Mouse (Mus musculus) heart, postnatal 0 days (tissue): ENCODE data around the gene Tob1. TPM values are rescaled to one million over a fixed set of nuclear protein-coding genes. Genes with fewer than 3 reads are reported as not detected.
A peak's percentile ranks its signal among the peaks of the same experiment; 100 is the strongest.

ENCODE experiments used
- ATAC-seq: fragments of 200-750 bp; cut with Nextera tagmentation; 2 replicates; pipeline ENCODE4 v1.8.0; 2017; ENCODE audit warnings: low read depth, moderate number of reproducible peaks, moderate library complexity; ENCODE audit not compliant: insufficient read depth
- DNase-seq: peaks from one replicate; pipeline ENCODE4 v3.0.0-alpha.2; 2016; ENCODE audit warnings: low spot score
- H3K27ac ChIP-seq: fragments of 300-500 bp; sonication (generic); 2 replicates; pipeline ENCODE4 v1.5.1; 2014; ENCODE audit warnings: low read depth, mild to moderate bottlenecking
- H3K27me3 ChIP-seq: fragments of 300-500 bp; sonication (generic); 2 replicates; pipeline ENCODE4 v1.6.1; 2014; ENCODE audit warnings: low read length, mixed read lengths; ENCODE audit not compliant: control insufficient read depth, insufficient read depth
- H3K36me3 ChIP-seq: fragments of 300-500 bp; sonication (generic); replicated peaks from 2 replicates; pipeline ENCODE4 v1.6.1; 2014; ENCODE audit warnings: low read length, mixed read lengths; ENCODE audit not compliant: control insufficient read depth, insufficient read depth
- H3K4me1 ChIP-seq: fragments of 300-500 bp; sonication (generic); 2 replicates; pipeline ENCODE4 v1.6.1; 2014; ENCODE audit warnings: antibody characterized with exemption; ENCODE audit not compliant: control insufficient read depth, insufficient read depth
- H3K4me2 ChIP-seq: fragments of 300-500 bp; sonication (generic); 2 replicates; pipeline ENCODE4 v1.6.1; 2014; ENCODE audit warnings: low read depth, mild to moderate bottlenecking, low read length, moderate library complexity
- H3K4me3 ChIP-seq: fragments of 300-500 bp; sonication (generic); 2 replicates; pipeline ENCODE4 v1.5.1; 2014; ENCODE audit warnings: low read depth, low read length
- H3K9ac ChIP-seq: fragments of 300-500 bp; sonication (generic); replicated peaks from 2 replicates; pipeline ENCODE4 v1.6.1; 2014; ENCODE audit warnings: low read depth, low read length, mixed read lengths
- H3K9me3 ChIP-seq: fragments of 300-500 bp; sonication (generic); replicated peaks from 2 replicates; pipeline ENCODE4 v1.6.1; 2016; ENCODE audit warnings: low read length; ENCODE audit not compliant: control insufficient read depth
- CTCF ChIP-seq: IDR thresholded peaks from 2 replicates; pipeline ENCODE4 v1.5.1; 2016; ENCODE audit warnings: antibody characterized with exemption, control low read depth, low read depth
- EP300 ChIP-seq: IDR thresholded peaks from 2 replicates; pipeline ENCODE4 v1.6.1; 2016; ENCODE audit warnings: antibody characterized with exemption, low read depth
- WGBS: fragments of 180-500 bp; shearing (Covaris S2); extraction: QIAGEN DNeasy Blood & Tissue Kit; methylation state at CpG from one replicate; pipeline ENCODE4 v1.1.7; 2014; 5-methylcytosine and 5-hydroxymethylcytosine counted together
- polyA plus RNA-seq: library from polyadenylated mRNA; unstranded; fragments of >200 nt; fragmentation: Nextera tagmentation; extraction: Ambion mirVana; gene quantifications from 2 replicates; pipeline ENCODE4 v1.2.1, GENCODE M21; 2015
- total RNA-seq: library from RNA; depleted of rRNA; stranded (reverse); fragments of >200 nt; gene quantifications from 2 replicates; pipeline ENCODE4 v1.2.3, GENCODE M21; 2014; ENCODE audit warnings: low replicate concordance

Tob1 gene
- total and polyA plus RNA-seq, 2 experiments from 2014 or later = 42.6 to 72.5 TPM

- Histone ChIP-seq H3K9ac (no peak overlapping the region), H3K27me3 (no peaks in the 10 kb centered on the region), H3K27ac (no peak overlapping the region), H3K4me3 (no peak overlapping the region), H3K4me1 (peaks cover 39% of the 10 kb centered on the region), H3K4me2 (no peak overlapping the region), H3K36me3 (no peaks in the 10 kb centered on the region), H3K9me3 (no peaks in the 10 kb centered on the region)
- no peak for DNase-seq
- no peak for ATAC-seq
- WGBS = 88% methylated on average over 8 of the region's 8 CpGs
- no peak for TF ChIP-seq EP300
- no peak for TF ChIP-seq CTCF
Observed at GRCm38 (mm10) chr11:94234857-94235256, 23.6 kb downstream of the Tob1 start.

- Histone ChIP-seq H3K9me3 (no peaks in the 10 kb centered on the region), H3K9ac (no peak overlapping the region), H3K4me2 (no peak overlapping the region), H3K27ac (no peak overlapping the region), H3K4me3 (no peak overlapping the region), H3K36me3 (no peaks in the 10 kb centered on the region), H3K27me3 (no peaks in the 10 kb centered on the region), H3K4me1 (peaks cover 28% of the 10 kb centered on the region)
- 25% methylated on average over 3 of the region's 3 CpGs for WGBS
- ATAC-seq = peak; percentile 62
- TF ChIP-seq CTCF (peak; percentile 97), EP300 (no peak)
- peak; percentile 90 for DNase-seq
Observed at GRCm38 (mm10) chr11:94236074-94236473, 24.8 kb downstream of the Tob1 start.

GRCm38 (mm10) chr11:94238786-94239185 is 27.5 kb downstream of the Tob1 start:
- no peak for DNase-seq
- Histone ChIP-seq H3K9ac (no peak overlapping the region), H3K9me3 (no peaks in the 10 kb centered on the region), H3K36me3 (no peaks in the 10 kb centered on the region), H3K27ac (no peak overlapping the region), H3K4me1 (peaks cover 16% of the 10 kb centered on the region; the same call in 1 of the 2 replicates), H3K4me2 (no peak overlapping the region), H3K27me3 (0 out of 2 replicates have a peak, but pooled peaks cover 4% of the 10 kb centered on the region), H3K4me3 (no peak overlapping the region)
- no peak for ATAC-seq
- WGBS = 90% methylated on average over 8 of the region's 8 CpGs
- TF ChIP-seq CTCF (no peak), EP300 (no peak)

- DNase-seq (no peak), ATAC-seq (no peak)
- Histone ChIP-seq H3K9ac (no peak overlapping the region), H3K27me3 (0 out of 2 replicates have a peak, but pooled peaks cover 4% of the 10 kb centered on the region), H3K9me3 (no peaks in the 10 kb centered on the region), H3K4me2 (no peak overlapping the region), H3K4me1 (peaks cover 12% of the 10 kb centered on the region; the same call in 1 of the 2 replicates), H3K36me3 (no peaks in the 10 kb centered on the region), H3K27ac (no peak overlapping the region), H3K4me3 (no peak overlapping the region)
- WGBS = 42% methylated on average over 9 of the region's 9 CpGs
- TF ChIP-seq EP300 = no peak
- no peak for TF ChIP-seq CTCF
Observed at GRCm38 (mm10) chr11:94239706-94240105, 28.5 kb downstream of the Tob1 start.

GRCm38 (mm10) chr11:94242760-94243421 is 31.6 kb downstream of the Tob1 start:
- Histone ChIP-seq H3K27me3 (0 out of 2 replicates have a peak, but pooled peaks cover 4% of the 10 kb centered on the region), H3K4me1 (peaks cover 12% of the 10 kb centered on the region; the same call in 1 of the 2 replicates), H3K9me3 (no peaks in the 10 kb centered on the region), H3K4me3 (peak overlapping the region; percentile 38), H3K27ac (peak overlapping the region; percentile 26; the same call in 1 of the 2 replicates), H3K4me2 (peak overlapping the region; percentile 60), H3K36me3 (no peaks in the 10 kb centered on the region), H3K9ac (peak overlapping the region; percentile 50; the same call in 1 of the 2 replicates)
- ATAC-seq (peak; percentile 72), DNase-seq (peak; percentile 39)
- WGBS = 4% methylated on average over 29 of the region's 29 CpGs
- TF ChIP-seq CTCF = no peak
- no peak for TF ChIP-seq EP300
